Mouse (Mus musculus) lung, postnatal 25 days (tissue): Measurements from ENCODE around the gene Dapk1.

ENCODE experiments used
- DNase-seq: peaks from one replicate; pipeline ENCODE4 v3.0.0; 2022; ENCODE audit warnings: low spot score

The Dapk1 gene

DNA sequence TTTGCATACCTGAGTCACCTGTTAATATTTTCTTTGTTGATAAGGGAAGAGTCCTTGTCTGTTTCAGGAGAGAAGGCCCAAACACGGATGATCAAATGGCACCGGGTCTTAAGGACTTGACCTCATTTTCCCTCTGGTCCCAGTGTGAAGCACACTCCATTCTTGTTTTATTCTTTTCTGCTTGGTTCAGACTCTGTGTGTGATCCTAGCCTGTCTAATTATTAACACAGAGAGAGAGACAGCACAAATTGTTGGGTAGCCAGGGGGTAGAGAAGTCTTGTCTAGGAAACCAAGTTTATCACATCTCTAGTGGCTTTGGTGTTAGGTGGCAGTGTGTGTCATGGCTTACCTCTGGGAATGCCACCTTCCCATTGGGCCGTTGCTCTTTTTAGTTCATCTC, 62.3 kb downstream of the Dapk1 start:
- no peak for DNase-seq

DNA sequence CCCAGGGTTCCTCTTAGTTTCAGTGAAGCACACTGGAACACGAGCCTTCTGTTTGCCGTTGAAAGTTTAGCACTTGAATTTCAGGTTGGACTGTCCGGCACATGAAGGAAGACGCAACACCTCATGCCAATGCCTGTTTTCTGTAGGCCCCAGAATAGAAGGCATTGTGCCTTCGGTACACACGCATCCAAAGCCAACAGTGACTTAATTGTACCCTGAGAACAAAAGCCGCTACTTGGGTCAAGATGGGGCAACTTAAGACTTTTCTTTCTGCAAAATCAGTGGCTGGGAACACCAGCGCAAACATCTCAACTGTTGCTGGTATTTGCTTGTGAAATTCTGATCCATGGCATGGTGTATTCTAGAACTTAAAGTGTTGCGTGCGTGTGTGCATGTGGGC, 63.1 kb downstream of the Dapk1 start:
- DNase-seq, result no peak

DNA sequence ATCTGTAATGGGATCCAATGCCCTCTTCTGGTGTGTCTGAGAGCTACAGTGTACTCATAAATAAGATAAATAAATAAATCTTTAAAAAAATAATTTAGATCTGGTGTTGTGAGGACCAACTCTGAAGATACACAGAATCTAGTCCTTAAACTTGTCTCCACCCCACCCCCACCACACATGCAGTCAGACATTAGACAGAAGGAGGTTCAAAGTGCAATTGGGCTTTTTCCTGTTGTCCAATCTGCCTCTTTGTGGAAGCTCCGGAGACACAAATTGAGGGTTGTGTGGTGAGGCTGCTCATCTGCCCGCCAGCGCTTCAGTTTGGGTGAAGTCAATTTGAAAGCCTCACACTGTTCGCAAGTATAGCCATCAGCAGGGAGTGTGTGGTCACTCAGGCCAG, 63.7 kb downstream of the Dapk1 start:
- DNase-seq, result no peak

DNA sequence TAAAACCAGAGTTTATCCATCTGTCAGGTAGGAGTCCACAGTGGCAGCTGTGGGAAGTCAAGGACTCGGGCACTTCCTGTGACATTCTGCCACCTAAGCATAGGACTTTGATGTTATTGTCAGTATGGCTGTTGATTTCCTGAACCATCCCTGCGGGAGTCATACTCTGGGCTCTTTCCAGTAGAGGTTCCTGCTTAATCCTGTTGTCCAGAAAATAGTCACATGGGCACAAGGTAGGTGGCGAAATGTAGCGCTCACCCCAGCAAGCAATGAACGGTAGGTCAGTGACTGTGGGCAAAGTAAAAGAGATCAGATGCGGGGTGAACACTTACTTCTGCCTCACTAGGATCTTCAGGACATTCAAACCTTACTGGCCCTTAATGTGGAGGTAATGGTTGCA, 66.3 kb downstream of the Dapk1 start:
- no peak for DNase-seq

DNA sequence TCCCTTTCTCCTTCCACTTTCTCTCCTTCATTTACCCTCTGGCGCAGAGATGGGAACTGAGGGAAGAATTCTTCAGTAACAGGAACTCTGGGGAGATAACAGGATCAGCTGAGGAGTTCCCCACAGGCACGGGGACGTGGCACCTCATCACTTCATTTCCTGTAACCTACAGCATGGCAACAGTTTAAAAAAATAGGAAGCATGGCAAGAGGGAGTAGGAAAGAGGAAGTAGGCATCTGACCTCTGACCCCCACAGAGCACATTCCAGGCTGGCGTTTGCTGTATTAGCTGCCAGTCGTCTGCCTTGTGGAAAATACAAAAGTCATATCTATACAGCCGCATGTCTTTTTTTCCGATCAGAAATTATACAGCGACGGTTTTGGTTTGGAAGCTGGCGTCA, 68.9 kb downstream of the Dapk1 start:
- no peak for DNase-seq

DNA sequence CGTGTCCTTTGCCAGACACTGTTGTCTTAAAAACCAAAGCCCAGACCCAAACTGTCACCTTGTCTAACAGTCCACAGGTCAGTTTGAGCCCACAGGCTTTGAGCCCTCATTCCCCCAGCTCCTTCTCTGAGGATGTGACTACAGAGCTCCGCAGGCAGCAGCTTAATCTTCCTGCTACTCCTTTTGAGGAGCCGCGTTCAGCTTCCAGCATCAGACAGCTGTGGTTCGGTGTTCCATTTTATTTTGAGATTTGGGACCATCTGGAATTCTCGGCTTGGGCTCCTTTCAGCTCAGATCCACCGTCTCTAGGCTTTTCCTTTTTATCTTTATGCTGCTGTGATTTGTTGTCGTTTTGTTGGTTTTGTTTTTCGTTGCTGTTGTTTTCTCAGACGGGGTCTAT, 69.5 kb downstream of the Dapk1 start:
- DNase-seq, result no peak

DNA sequence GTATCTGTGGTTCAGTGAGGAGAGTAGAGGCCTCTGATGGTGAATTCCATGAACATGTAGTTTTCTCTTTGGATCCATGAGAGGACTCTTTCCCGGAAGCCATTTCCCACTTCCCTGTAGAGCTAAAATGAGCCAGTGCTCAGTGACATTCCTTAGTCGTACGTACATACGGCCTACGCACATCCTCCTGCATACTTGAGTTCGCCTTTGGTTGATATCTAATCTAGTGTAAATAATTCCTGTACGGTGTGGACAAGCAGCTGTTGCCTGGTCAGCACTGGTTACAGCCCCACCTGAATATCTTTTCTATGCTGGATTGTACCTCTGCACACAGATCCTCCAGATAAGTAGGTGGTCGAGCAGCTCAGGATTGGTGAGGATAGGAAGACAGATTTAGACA, 70.5 kb downstream of the Dapk1 start:
- DNase-seq, result no peak

DNA sequence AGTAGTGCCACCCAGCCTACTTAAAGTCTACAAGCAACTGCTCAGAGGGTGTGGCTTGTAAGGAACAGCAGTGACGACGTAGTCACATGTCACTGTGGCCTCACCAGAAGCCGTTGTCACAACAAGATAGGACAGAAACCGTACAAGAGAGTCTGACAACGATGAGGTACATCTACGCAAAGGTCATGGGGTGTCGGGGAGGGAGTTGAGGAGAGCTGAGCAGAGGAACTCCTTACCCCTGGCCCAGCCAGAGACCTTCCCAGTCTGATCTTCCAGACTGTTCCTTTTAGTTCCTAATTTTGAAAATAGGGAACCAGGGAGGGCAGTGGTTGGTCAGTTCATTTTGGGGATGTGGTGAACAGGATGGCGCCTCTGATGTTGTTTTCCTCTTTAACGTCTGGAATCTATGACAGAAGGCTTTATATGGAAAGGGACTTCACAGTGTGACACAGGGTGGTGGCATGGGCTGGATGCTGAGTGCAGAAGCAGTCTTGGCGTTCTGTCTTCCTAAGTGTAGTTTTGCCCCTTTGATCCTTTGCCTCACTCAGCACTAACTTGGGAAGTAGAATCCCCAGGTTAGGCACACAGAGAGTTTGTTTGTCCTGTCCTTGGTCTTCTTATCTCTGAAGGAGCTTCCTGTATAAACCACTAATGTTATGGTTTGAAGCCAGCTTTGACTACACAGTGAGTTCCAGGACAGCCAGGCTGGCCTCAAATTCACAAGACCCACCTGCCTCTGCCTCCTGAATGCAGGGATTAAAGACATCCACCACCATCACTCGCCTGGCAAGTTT, 71.3 kb downstream of the Dapk1 start:
- peak; percentile 74 for DNase-seq

DNA sequence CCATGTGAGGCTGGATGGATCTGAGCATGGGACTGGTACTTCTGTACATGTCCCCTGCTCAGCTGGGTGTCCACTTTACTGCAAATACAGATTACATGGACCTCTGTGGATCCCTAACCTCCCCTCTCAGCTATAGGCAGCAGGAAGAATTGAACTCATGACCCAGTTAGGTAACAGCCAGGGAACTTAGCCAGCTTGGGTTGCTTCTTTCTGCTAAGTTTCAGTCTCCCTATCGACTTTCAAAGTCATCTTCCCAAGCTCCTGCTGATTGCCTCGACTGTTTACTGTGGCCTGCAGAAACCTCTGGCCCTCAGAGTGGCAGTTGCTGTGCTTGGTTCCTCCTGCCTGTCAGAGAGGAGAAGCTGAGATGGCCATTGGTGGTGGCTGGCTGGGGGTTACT, 72.6 kb downstream of the Dapk1 start:
- DNase-seq, result no peak

DNA sequence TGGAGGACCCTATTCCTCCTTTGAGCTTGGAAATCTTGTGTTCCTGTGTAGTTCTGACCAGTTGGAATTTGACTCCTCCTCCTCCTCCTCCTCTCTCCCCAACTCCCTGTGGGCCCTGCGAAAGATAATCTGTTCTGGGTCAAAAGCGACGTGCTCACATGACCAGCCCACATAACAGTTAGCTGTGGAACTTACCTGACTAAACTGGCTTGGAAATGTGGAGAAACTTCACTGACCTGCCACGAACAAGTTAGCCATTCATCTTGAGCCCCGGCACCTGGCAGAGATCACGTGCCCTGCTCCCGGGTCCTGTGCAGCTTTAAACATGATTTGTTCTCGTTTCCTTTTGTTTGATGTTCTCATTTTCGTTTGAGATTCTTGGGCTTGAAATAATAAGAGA, 73.2 kb downstream of the Dapk1 start:
- peak; percentile 76 for DNase-seq

DNA sequence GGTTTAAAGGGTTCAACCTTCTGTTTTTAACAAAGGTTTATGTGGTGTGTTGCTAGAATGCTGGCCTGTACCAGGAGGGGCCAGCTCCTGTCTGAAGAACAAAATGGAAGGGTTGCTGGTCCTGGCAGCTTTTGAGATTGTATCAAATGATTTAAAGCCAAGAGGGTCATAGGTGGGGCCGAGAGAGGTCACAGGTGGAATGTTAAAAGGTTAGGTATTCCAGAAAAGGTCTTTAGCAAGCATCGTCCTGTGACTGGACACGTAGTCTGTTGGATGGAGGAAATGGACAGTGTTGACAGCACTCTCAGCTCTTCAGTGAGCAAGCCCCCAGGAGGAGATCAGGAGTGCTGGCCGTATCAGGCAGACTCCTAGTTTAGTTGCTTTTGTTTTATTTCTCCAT, 73.7 kb downstream of the Dapk1 start:
- no peak for DNase-seq

DNA sequence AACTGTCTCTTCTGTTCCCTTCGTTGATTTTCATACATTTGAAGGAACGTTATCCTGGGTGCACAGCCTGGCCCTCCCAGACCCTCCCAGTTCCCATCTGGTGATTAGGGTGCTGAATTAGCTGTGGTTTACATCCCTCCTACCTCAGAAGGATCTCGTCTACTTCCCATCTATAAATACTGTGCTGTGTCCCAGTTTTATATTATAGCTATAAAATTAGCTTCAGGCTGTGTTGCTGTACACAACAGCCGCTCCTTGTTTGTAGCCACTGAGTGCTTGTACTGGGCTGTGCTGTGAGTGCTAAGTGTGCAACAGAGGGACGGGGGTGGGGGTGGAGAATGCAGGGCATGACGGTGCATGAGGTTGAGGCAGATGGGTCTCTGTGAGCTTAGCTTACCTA, 77.2 kb downstream of the Dapk1 start:
- no peak for DNase-seq

DNA sequence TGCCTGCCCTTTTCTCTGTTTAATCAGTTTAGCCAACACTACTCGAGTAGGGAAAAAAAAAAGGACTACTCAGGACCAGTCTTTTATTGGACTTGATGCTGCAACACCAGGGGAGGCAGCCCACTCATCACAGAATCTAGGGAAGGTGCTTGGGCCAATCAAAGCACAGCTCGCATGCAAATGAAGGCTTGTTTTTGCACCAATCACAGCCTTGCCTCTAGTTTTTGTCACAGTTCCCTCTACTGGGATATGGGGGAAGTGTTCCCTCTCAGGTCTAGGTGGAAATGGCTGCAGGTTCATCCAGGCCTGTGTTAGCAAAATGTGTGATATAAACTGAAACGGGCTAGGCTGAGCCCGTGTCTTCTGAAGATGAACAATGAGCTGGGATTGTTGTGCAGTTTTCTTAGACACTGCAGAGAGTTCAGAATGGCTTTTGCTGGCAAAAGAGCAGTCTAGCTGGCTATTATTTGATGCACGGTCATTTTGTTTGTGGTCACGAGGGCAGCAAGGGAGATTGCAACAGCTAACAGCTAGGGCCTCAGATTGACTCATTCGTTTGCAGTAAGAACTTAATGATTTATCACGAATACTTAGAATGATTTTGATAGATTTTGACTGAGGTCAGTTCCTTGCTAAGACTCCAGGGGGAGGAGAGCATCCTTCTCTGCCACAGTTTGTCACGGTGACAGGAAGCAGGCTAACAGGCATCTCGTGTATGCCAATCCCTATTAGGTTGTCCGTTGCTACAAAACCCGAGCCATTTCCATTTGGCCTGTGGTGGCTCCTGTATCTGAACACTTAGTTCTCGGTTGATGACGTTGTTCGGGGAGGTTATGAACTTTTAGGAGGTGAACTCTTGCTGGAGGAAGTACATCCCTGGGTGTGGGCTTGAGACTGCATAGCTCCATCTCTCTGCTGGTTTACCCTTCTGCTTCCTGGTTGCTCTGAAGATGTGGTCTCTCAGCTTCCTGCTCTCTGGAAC, 81.3 kb downstream of the Dapk1 start:
- peak; percentile 68 for DNase-seq

DNA sequence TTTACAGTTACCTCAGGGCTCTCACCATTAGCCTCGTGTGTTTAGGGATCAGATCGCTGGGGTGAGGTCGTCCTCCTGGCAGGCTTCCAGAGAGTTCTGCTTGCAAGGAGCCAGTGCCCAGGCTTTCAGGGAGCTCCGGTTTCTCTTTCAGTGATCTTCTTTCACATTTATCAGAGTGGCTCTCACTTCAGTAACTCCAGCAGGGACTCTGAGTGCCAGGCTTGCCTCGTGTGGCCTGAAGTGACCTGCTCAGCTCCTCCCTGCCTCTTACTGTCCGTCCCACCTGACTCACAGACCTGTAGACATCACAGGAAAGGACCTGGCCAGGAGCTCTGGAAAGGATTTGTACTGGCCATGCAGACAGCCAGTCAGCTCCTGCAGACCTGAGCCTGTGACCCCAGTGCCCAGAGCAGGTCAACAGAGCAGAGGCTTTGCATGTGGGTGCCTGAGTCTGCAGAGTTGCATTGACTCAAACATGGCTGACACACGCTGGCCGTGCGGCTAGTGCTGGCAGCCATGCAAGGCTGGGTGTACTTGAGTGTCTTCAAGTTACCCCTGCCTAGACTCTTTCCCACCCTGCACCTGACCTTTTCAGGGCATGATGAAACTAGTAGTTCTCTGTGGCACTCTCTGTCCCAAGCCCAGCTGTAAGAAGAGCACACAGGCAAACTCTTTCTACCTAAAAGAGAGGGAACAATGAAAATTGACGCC, 82.5 kb downstream of the Dapk1 start:
- DNase-seq, result peak; percentile 67

DNA sequence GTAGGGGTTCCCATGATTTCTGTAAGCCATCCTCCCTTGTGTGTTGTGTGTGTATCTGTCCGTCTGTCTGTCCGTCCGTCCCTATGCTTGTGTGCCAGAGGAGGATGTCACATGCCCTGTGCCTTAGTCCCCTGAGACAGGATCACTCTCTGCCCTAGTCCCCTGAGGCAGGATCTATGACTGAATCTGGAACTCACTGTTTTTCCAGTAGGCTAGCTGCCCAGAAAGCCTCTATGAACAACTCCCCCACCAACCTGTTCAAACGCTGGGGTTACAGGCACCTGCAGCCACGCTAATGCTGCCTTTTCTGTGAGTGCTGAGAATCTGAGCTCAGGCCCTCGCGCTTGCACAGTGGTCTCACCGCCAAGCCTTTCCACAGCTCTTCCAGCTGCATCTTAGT, 83.1 kb downstream of the Dapk1 start:
- no peak for DNase-seq

DNA sequence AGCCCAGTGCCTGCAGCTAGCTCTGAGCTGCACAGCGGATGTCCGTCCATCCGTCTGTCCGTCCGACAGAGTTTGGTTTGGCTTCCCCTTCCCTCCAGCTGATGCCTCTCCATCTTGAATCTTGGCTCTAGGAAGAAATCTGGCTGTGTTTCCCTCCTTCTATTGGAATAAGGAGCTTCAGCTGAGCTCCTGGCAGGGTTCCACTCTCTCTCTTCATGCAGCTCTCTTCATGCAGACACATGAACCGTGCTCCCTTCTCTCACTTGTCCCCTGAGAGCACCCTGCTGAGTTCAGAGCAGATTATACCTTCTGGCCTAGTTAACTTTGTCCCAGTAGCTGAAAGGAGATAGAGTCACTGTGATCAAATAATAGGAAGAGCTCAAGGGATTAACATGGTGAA, 83.5 kb downstream of the Dapk1 start:
- no peak for DNase-seq

DNA sequence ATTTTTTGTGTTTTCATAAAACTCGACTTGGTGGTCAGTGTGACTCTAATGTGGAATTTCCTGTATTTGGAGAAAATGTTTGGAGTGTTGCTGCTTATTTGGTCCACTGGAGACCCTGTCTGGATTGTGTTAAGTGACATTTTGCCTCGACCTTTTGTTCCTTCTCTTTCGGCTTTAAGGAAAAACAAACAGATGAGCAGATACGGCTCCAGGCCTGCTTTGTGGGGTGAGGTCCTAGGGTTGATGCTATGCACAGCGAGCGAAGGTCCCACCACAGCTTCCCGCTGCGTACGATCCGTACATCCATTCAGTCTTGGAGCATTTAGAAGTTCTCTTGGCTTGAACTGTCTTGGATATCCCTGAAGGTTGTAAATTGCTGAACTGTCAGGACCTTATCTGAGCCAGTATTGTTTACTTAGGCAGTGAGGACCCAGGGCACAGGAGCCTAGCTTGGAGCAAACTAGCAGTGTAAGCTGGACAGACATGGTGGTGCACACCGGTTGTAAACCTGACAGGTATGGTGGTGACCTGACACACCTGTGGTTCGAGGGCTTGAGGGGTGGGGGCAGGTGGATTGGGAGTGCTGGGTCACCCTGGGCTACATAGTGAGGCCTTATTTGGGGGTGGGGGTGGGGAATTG, 84.4 kb downstream of the Dapk1 start:
- DNase-seq, result no peak

DNA sequence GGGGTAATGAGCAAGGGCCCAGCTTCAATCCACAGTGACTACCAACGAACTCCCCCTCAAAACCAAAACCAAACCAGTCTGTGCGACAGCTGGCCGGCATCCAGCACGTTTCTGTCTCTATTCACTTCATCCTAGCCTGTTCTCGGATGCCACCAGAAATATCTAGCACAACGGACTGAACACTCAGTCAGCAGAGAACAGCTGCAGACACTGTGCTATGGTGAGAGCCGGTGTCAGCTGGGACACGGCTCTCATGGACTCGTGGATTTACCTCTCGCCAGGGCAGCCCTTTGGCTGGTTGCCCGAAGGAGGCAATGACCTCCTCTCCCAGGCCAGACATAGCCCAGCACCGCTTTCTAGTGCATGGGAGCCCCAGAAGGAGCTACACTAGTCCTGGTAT, 85.2 kb downstream of the Dapk1 start:
- DNase-seq, result no peak

DNA sequence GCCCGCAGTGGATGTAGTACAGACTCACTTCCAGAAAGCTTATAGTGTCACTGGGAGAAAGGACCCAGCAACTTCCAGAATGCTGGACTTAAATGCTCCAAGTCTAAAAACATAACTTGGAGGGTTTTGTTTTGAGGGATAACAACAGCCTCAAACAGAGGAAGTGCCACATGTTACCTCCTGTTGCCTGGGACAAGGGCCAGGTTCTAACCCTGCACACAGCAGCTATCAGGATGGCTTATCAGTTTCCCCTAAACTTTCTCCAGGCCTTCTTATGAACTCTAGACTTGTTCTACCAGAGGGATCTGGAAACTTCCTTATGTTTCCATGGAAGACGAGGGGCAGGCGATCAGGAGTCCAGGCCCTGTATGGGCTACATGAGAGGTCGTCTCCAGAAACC, 85.7 kb downstream of the Dapk1 start:
- no peak for DNase-seq

DNA sequence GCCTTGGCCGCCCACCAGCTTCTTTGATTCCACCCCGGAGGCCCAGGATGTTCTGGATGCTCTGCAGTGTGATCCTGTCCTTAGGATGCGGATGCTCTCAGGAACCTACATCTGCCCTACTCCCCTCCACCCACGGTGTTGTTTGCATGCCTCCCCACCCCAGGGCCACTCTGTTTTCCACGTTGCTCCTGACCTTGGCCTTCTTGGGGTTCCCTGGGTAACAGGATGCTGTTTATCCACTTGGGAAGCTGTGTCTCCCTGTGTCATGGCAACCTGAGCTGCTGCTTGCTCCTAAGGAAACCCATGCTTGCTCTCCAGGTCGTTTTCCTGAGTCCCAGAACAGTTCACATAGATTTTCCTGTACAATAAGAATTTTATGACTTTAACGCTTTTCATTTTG, 86.1 kb downstream of the Dapk1 start:
- DNase-seq, result no peak

DNA sequence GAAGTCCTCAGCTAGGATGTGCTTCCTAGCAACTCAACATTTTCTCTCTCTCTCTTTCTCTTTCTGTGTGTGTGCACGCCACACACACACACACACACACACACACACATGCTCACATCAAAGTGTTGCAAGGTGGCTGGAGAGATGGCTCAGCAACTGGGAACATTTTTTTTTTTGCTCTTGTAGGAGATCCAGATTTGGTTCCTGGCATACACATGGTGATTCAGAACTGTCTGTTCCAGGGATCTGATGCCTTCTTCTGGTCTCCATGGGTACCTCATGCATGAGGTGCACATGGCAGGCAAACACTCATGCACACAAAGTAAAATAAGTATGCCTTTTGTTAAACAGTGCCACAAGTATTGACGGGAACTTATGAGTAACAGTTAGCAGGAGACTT, 89.2 kb downstream of the Dapk1 start:
- DNase-seq, result no peak

DNA sequence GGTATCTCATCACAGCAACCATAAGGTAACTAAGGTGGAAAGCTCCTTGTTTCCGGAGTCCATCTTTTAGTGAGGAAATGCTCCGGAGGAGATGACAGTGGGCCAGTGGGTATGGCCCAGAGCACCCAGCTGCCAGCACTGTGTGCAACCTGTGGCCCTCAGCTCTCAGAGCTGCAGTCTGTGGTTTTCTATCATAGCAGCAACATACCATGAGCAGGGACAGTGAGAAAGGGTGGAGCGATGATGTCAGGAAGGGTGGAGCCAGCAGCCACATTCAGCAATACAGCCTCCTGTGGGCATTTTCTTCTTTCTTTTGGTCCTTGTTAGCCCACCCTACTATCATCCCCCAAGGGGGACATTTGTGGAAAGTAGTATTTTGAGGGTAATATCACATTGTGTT, 90.2 kb downstream of the Dapk1 start:
- DNase-seq, result no peak
